Mouse (Mus musculus) forebrain, embryonic 16.5 days (tissue): ENCODE measurements around the gene Sun3. TPM values are rescaled to one million over a fixed set of nuclear protein-coding genes. Genes with fewer than 3 reads are reported as not detected.

Experiments used
- ATAC-seq: fragments of 200-750 bp; cut with Nextera tagmentation; 2 replicates; pipeline ENCODE4 v1.8.0; 2017; ENCODE audit warnings: mild to moderate bottlenecking, moderate library complexity
- H3K27ac ChIP-seq: fragments of 300-500 bp; sonication (generic); 2 replicates; pipeline ENCODE4 v1.5.1; 2014; ENCODE audit warnings: low read length, control low read depth
- H3K27me3 ChIP-seq: fragments of 300-500 bp; sonication (generic); replicated peaks from 2 replicates; pipeline ENCODE4 v1.6.1; 2014; ENCODE audit warnings: low read length; ENCODE audit not compliant: control insufficient read depth, insufficient read depth
- H3K36me3 ChIP-seq: fragments of 300-500 bp; sonication (generic); 2 replicates; pipeline ENCODE4 v1.6.1; 2014; ENCODE audit not compliant: control insufficient read depth, insufficient read depth
- H3K4me1 ChIP-seq: fragments of 300-500 bp; sonication (generic); replicated peaks from 2 replicates; pipeline ENCODE4 v1.6.1; 2014; ENCODE audit warnings: low read length; ENCODE audit not compliant: control insufficient read depth, insufficient read depth
- H3K4me2 ChIP-seq: fragments of 300-500 bp; sonication (generic); 2 replicates; pipeline ENCODE4 v1.6.1; 2014; ENCODE audit warnings: mild to moderate bottlenecking, low read length, control low read depth
- H3K4me3 ChIP-seq: fragments of 300-500 bp; sonication (generic); replicated peaks from 2 replicates; pipeline ENCODE4 v1.5.1; 2014; ENCODE audit warnings: mild to moderate bottlenecking, low read length, control low read depth
- H3K9ac ChIP-seq: fragments of 300-500 bp; sonication (generic); replicated peaks from 2 replicates; pipeline ENCODE4 v1.6.1; 2014; ENCODE audit warnings: low read depth, low read length, control low read depth
- H3K9me3 ChIP-seq: fragments of 300-500 bp; sonication (generic); 2 replicates; pipeline ENCODE4 v1.6.1; 2016; ENCODE audit warnings: low read length; ENCODE audit not compliant: control insufficient read depth
- WGBS: fragments of 180-500 bp; shearing (Covaris S2); extraction: QIAGEN DNeasy Blood & Tissue Kit; methylation state at CpG from one replicate; pipeline ENCODE4 v1.1.7; 2014; 5-methylcytosine and 5-hydroxymethylcytosine counted together
- polyA plus RNA-seq: library from polyadenylated mRNA; unstranded; fragments of >200 nt; fragmentation: Nextera tagmentation; extraction: Ambion mirVana; gene quantifications from 2 replicates; pipeline ENCODE4 v1.2.1, GENCODE M21; 2015

Sun3 gene
- polyA plus RNA-seq, 1 experiment from 2014 or later = 0.24 TPM

DNA sequence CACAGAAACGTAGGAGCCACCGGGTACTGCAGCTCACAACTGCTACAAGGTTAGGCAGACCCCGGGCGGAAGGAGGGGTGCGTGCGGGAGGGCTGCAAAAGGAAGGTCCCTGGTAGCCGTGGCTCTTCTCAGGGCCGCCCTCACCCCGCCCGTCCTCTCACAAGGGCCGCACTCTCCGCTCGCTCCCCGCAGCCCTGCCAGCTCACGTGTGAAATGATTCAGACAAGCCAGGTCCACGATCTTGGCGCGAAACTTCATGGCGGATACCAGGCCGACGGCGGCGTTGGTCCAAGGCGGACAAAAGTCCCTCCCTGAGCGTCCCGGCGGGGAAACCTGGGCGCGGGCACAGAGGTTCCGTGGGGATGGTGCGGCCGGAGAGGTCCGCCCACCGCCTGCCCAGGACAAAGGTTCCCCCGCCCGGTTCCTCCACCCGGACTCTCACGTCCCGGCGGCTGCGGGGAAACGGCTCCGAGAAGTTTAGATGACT lies 37.9 kb downstream of the Sun3 start, which contains the start of gene Hus1:
TSS of gene Hus1 (minus strand) at position 339 of the 487 bp plus-strand sequence.
- Histone ChIP-seq H3K4me3 (peak within 1 kb of the TSS; percentile 74), H3K9me3 (no peaks in the 10 kb centered on the region), H3K4me2 (peak within 1 kb of the TSS; percentile 64), H3K27me3 (no peaks in the 10 kb centered on the region), H3K4me1 (peaks cover 10% of the 10 kb centered on the region), H3K9ac (peak within 1 kb of the TSS; percentile 78), H3K27ac (peak within 1 kb of the TSS; percentile 45), H3K36me3 (no peaks in the 10 kb centered on the region)
- peak; percentile 96 for ATAC-seq
- WGBS = under 1% methylated on average over 43 of the region's 43 CpGs

DNA sequence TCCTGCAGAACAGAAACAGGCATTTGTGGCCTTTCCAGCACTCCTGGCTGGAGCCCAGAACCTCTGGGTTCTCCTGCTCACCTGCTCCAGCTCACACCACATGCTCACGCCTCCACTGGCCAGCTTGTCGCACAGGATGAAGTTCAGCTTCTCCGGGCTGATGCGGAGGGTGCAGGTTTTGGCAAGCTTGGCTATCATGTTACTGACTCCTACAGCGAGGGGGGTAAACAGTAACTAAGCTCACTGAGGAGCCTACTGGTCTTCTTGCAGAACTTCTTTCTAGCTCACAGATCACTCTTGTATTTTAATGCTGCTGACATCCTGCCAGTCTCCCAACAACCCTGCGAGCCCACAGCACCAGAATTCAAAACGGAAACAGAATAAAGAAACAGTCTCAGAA lies 38.4 kb downstream of the Sun3 start:
- Histone ChIP-seq H3K36me3 (no peaks in the 10 kb centered on the region), H3K4me2 (peak overlapping the region; percentile 64), H3K27me3 (no peaks in the 10 kb centered on the region), H3K27ac (peak overlapping the region; percentile 45), H3K9me3 (no peaks in the 10 kb centered on the region), H3K4me3 (peak overlapping the region; percentile 74), H3K4me1 (peaks cover 10% of the 10 kb centered on the region), H3K9ac (peak overlapping the region; percentile 78)
- under 1% methylated on average over 7 of the region's 7 CpGs for WGBS
- ATAC-seq = peak; percentile 67

DNA sequence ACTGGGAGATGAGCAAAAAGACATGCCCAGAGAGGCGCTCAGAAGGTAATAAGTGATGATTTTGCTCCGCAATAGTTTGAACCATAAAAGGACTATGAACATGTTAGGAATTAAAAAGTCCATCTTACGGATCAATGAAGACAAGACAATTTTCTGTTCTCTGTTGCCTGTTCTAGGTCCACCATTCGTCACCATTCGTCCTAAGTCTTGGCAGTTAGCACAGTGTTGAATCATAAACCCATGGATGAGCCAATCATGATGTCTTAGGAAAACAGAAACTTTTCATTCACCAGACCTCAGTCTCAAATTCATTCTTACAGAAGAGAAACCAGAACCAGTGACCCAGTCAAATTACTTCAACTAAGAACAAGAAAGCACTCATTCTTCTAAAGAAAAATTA lies 40.0 kb downstream of the Sun3 start:
- Histone ChIP-seq H3K4me2 (no peak overlapping the region), H3K36me3 (no peaks in the 10 kb centered on the region; the same call in 1 of the 2 replicates), H3K27me3 (no peaks in the 10 kb centered on the region), H3K4me3 (no peak overlapping the region), H3K27ac (no peak overlapping the region), H3K9ac (no peak overlapping the region), H3K4me1 (peaks cover 10% of the 10 kb centered on the region), H3K9me3 (no peaks in the 10 kb centered on the region)
- 98% methylated on average over 5 of the region's 5 CpGs for WGBS
- ATAC-seq = no peak

DNA sequence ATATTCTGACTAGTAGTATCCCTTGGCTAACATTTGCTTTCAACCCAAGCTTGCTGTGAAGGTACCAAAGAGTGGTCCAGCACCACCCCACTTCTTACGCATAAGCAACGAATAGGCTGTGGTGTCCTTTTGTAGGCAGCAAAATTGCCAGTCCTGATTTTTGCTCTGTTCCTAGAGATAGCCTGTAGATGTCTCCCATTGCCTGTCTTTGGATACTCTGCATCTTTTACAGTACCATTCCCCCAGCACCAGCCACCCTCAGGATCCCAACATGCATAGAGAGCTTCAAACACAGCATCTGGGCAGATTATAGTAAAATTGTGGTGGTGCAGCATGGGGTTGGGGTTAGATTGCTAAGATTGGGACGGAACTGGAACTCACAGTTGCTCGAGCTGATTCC lies 60.7 kb downstream of the Sun3 start:
- no peaks in the 10 kb centered on the region for H3K4me1 ChIP-seq
- no peak overlapping the region for H3K4me3 ChIP-seq
- 66% methylated on average over 4 of the region's 4 CpGs for WGBS
- H3K27ac ChIP-seq = no peak overlapping the region
- H3K9ac ChIP-seq = no peak overlapping the region
- H3K9me3 ChIP-seq = no peaks in the 10 kb centered on the region
- H3K36me3 ChIP-seq = no peaks in the 10 kb centered on the region
- no peak overlapping the region for H3K4me2 ChIP-seq
- 0 out of 2 replicates have a peak, but pooled peaks cover 2% of the 10 kb centered on the region for H3K27me3 ChIP-seq
- 0 out of 2 replicates have a peak, but pooled peaks have one; percentile 47 for ATAC-seq

DNA sequence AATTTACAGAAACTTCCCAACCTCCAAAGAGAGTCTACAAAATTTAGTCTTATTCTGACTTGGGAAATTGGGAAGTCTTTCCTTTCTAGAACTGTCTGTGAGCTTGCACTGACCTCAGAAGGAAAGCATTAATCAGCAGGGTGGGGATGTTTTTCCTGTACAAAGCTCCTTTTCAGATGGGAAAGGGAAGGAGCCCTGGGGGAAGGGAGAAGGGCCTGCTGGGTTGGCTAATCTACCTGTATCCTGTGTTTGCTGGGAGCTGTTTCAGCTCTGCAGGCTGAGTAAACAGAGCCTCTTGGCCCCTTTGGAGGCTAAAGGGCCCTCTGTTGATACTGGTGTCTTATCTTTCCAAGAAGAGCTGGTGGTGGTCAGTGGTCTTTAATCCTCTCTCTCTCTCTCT lies 62.7 kb downstream of the Sun3 start:
- H3K4me3 ChIP-seq = no peak overlapping the region
- ATAC-seq = no peak
- H3K4me1 ChIP-seq = no peaks in the 10 kb centered on the region
- no peak overlapping the region for H3K9ac ChIP-seq
- no peak overlapping the region for H3K4me2 ChIP-seq
- H3K27me3 ChIP-seq = 0 out of 2 replicates have a peak, but pooled peaks cover 2% of the 10 kb centered on the region
- no peak overlapping the region for H3K27ac ChIP-seq
- no peaks in the 10 kb centered on the region for H3K9me3 ChIP-seq
- H3K36me3 ChIP-seq = no peaks in the 10 kb centered on the region

DNA sequence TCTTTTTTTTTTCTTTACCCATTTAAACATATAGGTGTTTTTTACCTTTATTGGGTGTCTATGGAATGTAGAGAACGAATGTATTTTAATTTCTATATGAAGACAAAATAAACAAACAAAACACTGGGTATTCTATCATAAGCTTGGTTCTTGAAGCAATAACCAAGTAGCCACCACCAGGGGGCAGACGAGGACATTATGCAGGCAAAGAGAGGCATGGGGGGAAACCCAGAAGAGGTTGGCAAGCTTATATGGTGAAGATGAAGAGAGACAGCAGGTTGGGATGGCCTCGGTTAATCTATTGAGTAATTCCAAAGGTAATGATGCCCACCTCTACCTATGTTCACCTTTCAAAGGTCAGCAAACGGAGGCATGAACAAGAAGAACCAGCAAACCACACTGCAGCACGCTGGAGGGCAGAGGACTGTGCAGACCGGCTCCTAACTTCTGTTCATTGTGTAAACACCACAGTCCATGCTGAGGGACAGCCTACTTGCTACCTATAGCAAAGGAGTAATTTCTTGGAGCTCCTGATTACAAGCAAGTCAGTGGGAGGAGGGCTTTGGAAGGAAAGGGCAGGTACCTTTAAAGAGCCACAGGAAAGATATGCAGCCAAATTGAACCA lies 65.4 kb downstream of the Sun3 start:
- 41% methylated on average over 6 of the region's 6 CpGs for WGBS
- no peak overlapping the region for H3K4me2 ChIP-seq
- ATAC-seq = peak; percentile 63
- no peaks in the 10 kb centered on the region for H3K36me3 ChIP-seq
- no peaks in the 10 kb centered on the region for H3K4me1 ChIP-seq
- H3K9ac ChIP-seq = no peak overlapping the region
- H3K27me3 ChIP-seq = 0 out of 2 replicates have a peak, but pooled peaks cover 2% of the 10 kb centered on the region
- no peak overlapping the region for H3K27ac ChIP-seq
- H3K9me3 ChIP-seq = no peaks in the 10 kb centered on the region
- H3K4me3 ChIP-seq = no peak overlapping the region

DNA sequence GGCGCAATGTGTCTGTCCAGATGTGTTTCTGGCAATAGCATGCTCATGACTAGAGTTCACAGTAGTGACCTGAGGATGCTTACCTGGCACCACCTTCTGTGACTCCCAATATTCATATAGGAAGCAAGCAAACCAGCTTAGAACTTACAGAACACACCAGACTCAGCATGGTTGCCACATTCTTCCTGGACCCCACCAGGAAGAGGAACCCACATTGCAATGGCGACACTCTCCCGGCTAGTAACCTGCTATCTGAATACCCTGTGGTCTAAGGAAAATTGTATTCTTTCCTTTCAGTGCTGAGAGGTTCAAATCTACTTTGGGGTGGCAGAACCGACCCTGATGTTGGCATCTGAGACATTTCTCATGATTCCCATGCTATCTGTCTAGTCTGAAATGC lies 70.6 kb downstream of the Sun3 start:
- Histone ChIP-seq H3K27me3 (no peaks in the 10 kb centered on the region), H3K4me2 (no peak overlapping the region), H3K27ac (no peak overlapping the region), H3K4me1 (no peaks in the 10 kb centered on the region), H3K9ac (no peak overlapping the region), H3K9me3 (no peaks in the 10 kb centered on the region), H3K36me3 (no peaks in the 10 kb centered on the region), H3K4me3 (no peak overlapping the region)
- WGBS = 88% methylated on average over 4 of the region's 4 CpGs
- ATAC-seq = no peak

DNA sequence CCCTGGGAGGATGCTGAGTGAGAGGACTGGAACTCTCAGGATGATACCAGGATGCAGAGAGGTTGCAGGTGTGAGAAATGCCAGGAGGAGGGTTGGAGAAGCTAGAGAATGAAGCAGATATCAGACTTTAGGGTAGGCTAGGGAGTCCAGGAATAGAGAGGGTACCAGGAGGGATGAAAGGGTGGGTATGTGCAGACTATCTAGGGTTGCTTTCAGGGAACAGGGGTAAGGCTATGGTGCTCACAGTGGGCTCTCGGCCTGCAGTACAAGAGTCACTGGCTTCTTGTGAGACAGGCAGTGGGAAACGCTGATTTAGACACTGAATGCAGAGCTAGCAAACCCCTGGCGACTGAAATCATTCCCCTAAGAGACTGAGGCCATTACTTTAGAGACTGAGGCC lies 75.6 kb downstream of the Sun3 start, which contains the start of gene Pkd1l1:
TSS of gene Pkd1l1 (minus strand) at position 101 of the 400 bp plus-strand sequence.
- no peaks in the 10 kb centered on the region for H3K4me1 ChIP-seq
- no peak for ATAC-seq
- 58% methylated on average over 3 of the region's 3 CpGs for WGBS

DNA sequence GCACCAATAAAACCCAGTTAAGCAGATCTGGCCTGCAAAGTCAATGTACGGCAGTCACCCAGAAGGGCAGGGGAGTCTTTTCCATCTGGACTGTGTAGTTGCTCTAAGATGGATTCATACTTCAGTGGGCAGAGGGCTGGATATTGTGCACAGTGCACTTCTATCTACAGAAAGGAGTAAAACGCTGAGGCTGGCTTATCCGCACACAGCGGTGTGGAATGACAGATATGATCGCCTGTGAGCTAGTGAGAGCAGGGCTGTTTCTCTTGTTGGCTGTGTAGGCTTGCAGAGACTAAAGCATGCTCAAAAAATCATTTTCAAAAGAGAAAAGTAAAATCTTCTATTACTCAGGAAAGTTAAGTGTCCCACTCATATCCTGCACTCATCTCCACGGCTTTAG lies 76.7 kb downstream of the Sun3 start:
- H3K4me1 ChIP-seq = no peaks in the 10 kb centered on the region
- no peak overlapping the region for H3K9ac ChIP-seq
- WGBS = 89% methylated on average over 6 of the region's 6 CpGs
- H3K9me3 ChIP-seq = no peaks in the 10 kb centered on the region
- no peak overlapping the region for H3K4me2 ChIP-seq
- no peak for ATAC-seq
- no peak overlapping the region for H3K27ac ChIP-seq
- no peaks in the 10 kb centered on the region for H3K36me3 ChIP-seq
- no peaks in the 10 kb centered on the region for H3K27me3 ChIP-seq
- H3K4me3 ChIP-seq = no peak overlapping the region

More for the DNA sequence above, 75.6 kb downstream of the Sun3 start, which contains the start of gene Pkd1l1:
- H3K4me3 ChIP-seq = no peak within 1 kb of the TSS
- no peak within 1 kb of the TSS for H3K27ac ChIP-seq
- H3K27me3 ChIP-seq = no peaks in the 10 kb centered on the region
- no peaks in the 10 kb centered on the region for H3K36me3 ChIP-seq
- H3K4me2 ChIP-seq = no peak within 1 kb of the TSS
- H3K9me3 ChIP-seq = no peaks in the 10 kb centered on the region
- H3K9ac ChIP-seq = no peak within 1 kb of the TSS
